Mouse (Mus musculus) spleen, adult 18-20 months (tissue): ENCODE data around the gene Osbpl6.

Experiments
- DNase-seq, 2 experiments: peaks; one replicate each; pipeline ENCODE4 v3.0.0; 2022; ENCODE audit warnings: mixed read lengths in 2 of 2

Osbpl6 gene

DNA sequence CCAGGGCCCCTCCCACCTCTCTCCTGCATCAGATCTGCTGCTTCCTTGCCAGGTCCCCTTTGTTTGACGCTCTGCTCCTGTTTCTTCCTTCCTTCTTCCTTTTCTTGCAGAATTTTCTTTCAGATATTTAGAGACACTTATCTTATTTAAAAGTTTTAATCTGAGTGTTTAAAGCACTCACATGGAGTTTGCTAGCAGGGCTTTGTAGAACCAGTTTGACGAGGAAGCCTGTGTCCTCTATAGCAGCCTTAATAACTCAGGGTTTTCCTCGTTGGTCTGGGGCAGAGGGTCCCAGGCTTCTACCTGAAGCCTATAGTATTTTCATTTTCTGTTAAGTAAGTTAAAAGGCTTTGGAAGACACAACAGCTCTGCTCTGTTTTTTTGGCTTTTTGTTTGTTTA is 20.5 kb downstream of the Osbpl6 start:
- DNase-seq = no peak

DNA sequence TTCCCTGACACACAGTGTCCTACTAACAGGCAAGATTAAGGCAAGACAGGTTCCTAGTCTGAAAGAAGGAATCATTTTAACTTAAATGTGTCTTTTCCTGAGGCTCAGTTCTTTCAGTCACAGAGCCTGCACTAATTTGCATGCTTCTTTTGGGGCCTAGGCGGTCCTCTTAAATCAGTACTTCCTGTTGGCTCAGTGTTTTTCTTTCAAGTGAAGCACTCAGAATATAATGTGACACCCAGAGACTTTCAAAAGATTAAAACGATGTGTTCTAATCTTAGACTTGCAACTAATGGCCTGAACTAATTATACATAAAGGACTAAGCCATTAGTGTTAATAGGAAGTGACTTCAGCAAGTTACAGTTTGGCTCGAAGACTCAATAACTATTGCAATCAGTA is 23.0 kb downstream of the Osbpl6 start:
- no peak for DNase-seq

DNA sequence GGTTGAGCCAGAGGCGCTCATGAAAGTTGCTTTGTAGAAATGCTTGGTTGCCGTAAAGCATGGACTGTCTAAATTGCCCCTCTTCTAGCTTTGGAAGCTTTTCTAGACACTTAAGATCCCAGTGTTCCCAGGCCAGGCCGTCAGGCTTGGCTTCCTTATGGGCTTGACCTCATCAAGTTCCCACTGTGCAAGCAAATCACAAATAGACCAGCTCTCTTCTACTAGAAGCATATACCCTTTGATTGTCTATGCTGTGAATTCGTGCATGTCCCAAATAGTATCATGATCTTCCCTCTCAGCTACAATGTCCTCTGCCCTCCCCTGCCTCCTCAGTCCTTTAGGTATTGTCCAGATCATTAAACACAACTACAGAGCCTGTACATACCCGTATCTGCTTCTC is 23.5 kb downstream of the Osbpl6 start:
- no peak for DNase-seq

- DNase-seq = no peak
Observed at GRCm38 (mm10) chr2:76430539-76430938, 24.2 kb downstream of the Osbpl6 start.

GRCm38 (mm10) chr2:76434224-76434623 is 27.9 kb downstream of the Osbpl6 start:
- DNase-seq = no peak

DNA sequence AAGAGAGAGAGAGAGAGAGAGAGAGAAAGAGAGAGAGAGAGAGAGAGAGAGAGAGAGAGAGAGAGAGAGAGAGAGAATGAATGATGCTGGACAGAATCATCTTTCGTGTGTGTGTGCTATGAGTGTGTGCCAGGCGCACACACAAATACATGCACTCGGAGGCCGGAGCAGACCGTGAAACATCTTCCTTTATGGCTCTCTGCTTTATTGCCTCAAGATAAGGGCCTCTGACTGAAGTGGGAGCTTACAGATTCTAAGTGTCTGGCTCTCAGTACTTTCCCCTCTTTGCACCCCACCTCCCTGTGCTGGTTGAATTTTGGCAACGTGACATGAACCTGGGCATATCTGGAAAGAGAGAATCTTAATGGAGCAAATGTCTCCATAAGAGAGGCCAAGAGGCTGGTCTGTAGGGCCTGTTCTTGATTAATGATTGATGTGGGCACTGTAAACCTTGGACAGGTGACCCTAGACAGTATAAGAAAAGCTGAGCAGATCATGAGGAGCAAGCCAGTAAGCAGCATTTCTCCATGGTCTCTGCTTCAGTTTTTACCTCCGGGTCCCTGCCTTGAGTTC is 29.4 kb downstream of the Osbpl6 start:
- DNase-seq = no peak

DNA sequence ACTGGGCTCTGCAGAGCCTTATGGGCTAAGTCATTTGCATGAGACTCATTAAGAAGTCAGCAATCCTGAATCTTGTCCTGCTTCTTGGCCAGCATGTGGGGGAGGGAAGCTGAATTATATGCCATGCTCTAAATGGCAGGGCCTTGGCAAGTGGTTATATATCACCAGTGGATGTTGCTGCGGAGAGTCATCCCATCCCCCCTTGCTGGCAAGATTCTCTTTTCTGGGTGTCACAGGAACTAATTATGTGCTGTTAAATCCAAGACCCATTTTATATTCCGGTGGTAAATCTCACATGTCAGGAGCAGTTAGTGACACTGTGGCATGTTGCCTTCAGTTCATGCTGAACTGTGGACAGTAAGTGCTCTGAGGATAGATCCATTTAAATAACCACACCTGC is 31.1 kb downstream of the Osbpl6 start:
- no peak for DNase-seq

- no peak for DNase-seq
Observed at GRCm38 (mm10) chr2:76439540-76439939, 33.2 kb downstream of the Osbpl6 start.

GRCm38 (mm10) chr2:76442086-76442485 is 35.8 kb downstream of the Osbpl6 start:
- no peak for DNase-seq

GRCm38 (mm10) chr2:76449836-76450355 is 43.6 kb downstream of the Osbpl6 start:
- no peak for DNase-seq

DNA sequence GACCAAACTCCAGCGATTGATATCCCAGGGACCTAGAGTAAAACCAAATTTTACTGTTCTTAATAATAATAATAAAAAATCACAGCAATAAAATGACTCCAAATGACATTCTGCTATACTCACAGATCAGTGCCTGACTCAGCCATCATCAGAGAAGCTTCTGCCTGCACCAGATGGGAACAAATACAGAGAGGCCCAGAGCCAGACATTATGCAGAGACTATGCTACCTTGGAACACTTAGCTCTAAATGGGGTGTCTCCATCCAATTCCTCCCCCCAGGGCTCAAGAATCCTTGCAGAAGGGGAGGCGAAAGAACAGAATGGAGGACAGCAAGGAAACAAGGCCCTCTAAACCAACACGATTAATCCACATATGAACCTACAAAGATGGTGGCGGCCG is 60.4 kb downstream of the Osbpl6 start:
- no peak for DNase-seq

DNA sequence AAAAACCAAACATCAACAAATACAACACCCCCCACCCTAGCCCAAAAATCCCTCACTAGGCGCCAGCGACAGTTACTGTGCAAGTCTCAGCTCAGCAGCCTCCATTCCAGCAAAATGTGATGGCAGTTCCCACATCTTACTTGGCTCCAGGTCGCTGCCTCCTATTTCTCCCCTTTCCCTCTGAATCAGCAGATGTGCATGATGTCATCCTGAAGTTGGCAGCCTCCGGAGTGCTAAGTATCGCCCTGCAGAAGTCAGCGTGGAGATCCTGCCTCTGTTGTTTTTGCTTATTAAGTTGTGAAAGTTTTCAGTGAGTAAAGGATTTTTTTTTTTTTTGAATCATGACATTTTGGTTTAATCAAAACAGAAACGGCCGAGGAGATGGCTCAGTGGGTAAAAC is 61.9 kb downstream of the Osbpl6 start:
- no peak for DNase-seq

DNA sequence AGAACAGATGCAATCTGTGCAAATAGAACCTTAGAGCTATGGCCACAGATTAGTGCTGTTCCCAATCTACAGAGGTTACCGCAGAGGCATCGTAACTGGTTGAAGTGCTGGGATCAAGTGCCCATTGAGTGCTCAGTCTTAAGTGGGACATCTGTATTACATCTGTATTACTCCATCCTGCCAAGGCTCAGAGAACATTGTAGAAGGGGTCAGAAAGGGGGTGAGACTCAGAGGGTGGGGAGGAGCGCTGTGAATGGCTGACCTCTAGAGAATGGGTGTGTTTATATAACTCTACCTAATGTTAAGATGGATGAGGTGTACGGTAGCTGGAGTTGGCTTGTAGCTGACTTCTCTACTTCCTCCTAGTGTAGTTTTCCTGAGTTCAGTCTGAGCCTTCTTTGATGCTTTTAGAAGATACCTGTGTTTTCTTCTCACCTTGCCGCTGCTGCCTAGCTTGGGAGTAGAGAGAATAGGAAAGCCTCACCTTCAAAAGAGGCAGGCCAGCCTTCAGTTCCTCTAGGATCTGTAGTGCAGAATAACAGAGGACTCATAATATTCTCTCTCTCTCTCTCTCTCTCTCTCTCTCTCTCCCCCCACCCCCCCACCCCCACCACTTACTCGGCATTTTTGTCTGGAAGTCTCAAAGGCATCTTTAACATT is 62.9 kb downstream of the Osbpl6 start:
- no peak for DNase-seq

DNA sequence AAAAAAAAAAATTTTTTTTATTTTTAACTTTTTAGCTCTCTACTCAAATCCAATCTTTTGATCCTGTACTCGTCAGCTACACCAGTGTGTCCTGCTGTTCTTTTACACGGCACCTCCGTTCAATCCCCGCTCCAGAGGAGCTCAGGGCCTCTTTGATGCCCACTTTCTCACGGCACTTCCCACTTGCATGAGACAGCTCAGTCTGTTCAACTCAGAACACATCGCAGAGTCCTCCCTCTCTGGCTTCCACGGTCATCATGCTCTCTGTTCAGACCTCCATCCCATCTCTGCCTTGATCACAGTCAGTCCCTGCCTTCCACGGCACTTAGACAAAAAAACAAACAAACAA is 63.4 kb downstream of the Osbpl6 start:
- no peak for DNase-seq

DNA sequence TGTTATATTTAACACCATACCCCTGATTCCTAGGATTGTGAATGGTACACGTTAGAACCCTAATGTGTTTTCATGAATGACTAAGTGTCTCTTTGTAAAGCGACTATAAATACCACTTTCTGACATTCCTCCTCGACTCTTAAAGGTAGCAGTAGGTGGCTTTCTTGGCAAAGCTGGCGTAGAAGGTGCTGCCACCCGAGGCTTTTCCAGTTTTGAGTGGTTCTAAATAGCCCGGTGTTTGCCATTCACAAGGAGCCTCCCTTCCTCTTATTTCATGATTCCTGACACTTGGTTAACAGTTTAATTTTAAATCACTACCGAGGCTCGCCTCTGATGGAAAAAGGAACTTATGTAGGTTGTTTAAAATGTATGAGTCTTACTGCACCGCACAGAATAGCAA is 64.1 kb downstream of the Osbpl6 start:
- DNase-seq = no peak

- no peak for DNase-seq
Observed at GRCm38 (mm10) chr2:76475788-76476187, 69.5 kb downstream of the Osbpl6 start.

- DNase-seq = no peak
Observed at GRCm38 (mm10) chr2:76488764-76489163, 82.5 kb downstream of the Osbpl6 start.

GRCm38 (mm10) chr2:76490198-76490597 is 83.9 kb downstream of the Osbpl6 start:
- DNase-seq = no peak

DNA sequence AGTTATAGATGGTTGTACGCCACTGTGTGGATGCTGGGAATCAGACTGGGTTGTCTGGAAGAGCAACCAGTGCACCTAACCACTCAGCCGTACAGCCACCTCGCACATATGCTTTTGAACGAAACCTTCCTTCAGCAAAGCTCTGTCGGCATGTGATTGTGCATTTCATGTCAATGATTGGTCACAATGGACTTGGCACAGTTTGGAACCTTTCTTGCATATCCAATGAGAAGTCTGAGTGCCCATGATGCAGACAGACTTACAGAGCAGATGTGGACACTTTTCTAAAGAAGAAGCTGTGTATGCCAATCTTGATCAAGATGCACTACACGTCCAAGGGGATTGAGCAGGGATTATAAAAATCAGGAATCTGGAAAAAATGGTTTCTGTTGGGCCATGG is 85.1 kb downstream of the Osbpl6 start:
- DNase-seq = no peak

GRCm38 (mm10) chr2:76492224-76492623 is 85.9 kb downstream of the Osbpl6 start:
- no peak for DNase-seq

GRCm38 (mm10) chr2:76496006-76496748 is 89.9 kb downstream of the Osbpl6 start:
- DNase-seq = no peak

- DNase-seq = no peak
Observed at GRCm38 (mm10) chr2:76496749-76497140, 90.4 kb downstream of the Osbpl6 start.

- DNase-seq = no peak
Observed at GRCm38 (mm10) chr2:76498891-76499290, 92.6 kb downstream of the Osbpl6 start.

DNA sequence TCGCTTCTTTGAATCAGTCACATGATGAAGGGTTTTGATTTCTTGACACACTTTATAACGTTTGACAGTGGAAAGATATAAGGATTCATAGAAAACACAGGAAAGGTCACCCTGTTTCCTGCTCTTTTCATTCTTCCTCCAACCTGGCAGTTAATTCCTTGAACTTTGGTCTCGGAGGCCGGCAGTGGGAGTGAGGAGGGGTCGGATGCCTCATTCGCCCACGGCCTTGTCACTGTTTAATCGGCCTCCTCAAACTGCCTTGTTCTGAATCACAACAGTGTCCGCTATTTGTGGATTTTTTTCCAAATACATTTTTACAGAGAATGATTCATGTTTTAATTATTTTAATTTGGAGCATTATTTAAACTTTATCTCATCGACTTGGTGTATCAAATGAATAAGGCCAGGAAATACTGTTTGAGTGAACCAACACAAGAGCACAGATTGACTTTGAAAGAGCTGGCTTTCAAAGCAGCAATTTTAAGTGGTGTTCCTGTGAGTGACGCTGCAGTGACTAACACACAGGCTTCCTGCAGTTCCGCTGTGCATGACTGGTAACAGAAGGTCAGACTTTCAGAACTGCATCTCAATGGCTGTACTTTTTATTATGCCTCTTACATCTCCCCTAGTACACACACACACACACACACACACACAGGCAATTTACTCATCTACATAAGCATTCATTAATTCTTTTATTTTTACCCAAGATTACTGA is 98.0 kb downstream of the Osbpl6 start:
- no peak for DNase-seq
